Mouse (Mus musculus) C2C12 (cell line): ENCODE data around the gene Zfp990. TPM values are rescaled to one million over a fixed set of nuclear protein-coding genes. Genes with fewer than 3 reads are reported as not detected.
"Not testable (repeated sequence)": the region's sequence is repeated elsewhere in the genome, so short reads cannot be mapped to it uniquely, and the experiment has no call there.

Experiments used
- H3K27me3 ChIP-seq: one replicate; pipeline ENCODE4 v1.6.1; 2011; ENCODE audit not compliant: control insufficient read depth, insufficient read depth, insufficient read length
- H3K36me3 ChIP-seq: one replicate; pipeline ENCODE4 v1.6.1; 2011; ENCODE audit not compliant: control insufficient read depth, insufficient read depth
- H3K4me3 ChIP-seq: one replicate; pipeline ENCODE4 v1.5.1; 2011; ENCODE audit warnings: mild to moderate bottlenecking, control low read depth; ENCODE audit not compliant: poor library complexity, insufficient read depth, severe bottlenecking
- H3K79me2 ChIP-seq: one replicate; pipeline ENCODE4 v1.6.1; 2011; ENCODE audit not compliant: control insufficient read depth, insufficient read depth
- H3K79me3 ChIP-seq: one replicate; pipeline ENCODE4 v1.6.1; 2011; ENCODE audit warnings: low read depth, control low read depth
- H3ac ChIP-seq: one replicate; pipeline ENCODE3; 2011; ENCODE audit warnings: low read depth; ENCODE audit not compliant: control insufficient read depth, insufficient read length
- CEBPB ChIP-seq: IDR thresholded peaks from one replicate; pipeline ENCODE4 v1.6.1; 2011; ENCODE audit warnings: low read depth, mild to moderate bottlenecking, control low read depth, moderate library complexity
- FOSL1 ChIP-seq: IDR thresholded peaks from one replicate; pipeline ENCODE4 v1.8.0; 2011; ENCODE audit warnings: mild to moderate bottlenecking, low read length; ENCODE audit not compliant: poor library complexity, insufficient read depth, severe bottlenecking
- MYOD1 ChIP-seq: IDR thresholded peaks from one replicate; pipeline ENCODE4 v1.6.1; 2011; ENCODE audit warnings: low read depth; ENCODE audit not compliant: control insufficient read depth, insufficient read length
- polyA plus RNA-seq: library from polyadenylated mRNA; unstranded; fragments of >200 nt; fragmentation: generic; extraction: Trizol; gene quantifications from one replicate; pipeline ENCODE4 v1.2.1, GENCODE M21; 2012; ENCODE audit warnings: missing spikeins

Gene Zfp990
- polyA plus RNA-seq, 1 experiment = 0.08 TPM

GRCm38 (mm10) chr4:145564111-145564821 is 53.7 kb downstream of the Zfp990 start:
- no peaks in the 10 kb centered on the region for H3K36me3 ChIP-seq
- H3K4me3 ChIP-seq = no peak overlapping the region
- no peak overlapping the region for H3ac ChIP-seq
- H3K27me3 ChIP-seq = no peaks in the 10 kb centered on the region
- H3K79me3 ChIP-seq = no peaks in the 10 kb centered on the region
- no peaks in the 10 kb centered on the region for H3K79me2 ChIP-seq
- no peak for TF ChIP-seq CEBPB
- no peak for TF ChIP-seq MYOD1
- no peak for TF ChIP-seq FOSL1

- not testable (repeated sequence) for H3ac ChIP-seq, H3K27me3 ChIP-seq, H3K4me3 ChIP-seq, H3K79me3 ChIP-seq, H3K79me2 ChIP-seq, H3K36me3 ChIP-seq
These were observed 59.9 kb downstream of the Zfp990 start for GRCm38 (mm10) chr4:145570461-145570860.

GRCm38 (mm10) chr4:145576623-145577022 is 66.1 kb downstream of the Zfp990 start:
- H3K79me3 ChIP-seq, H3K27me3 ChIP-seq, H3ac ChIP-seq, H3K79me2 ChIP-seq, H3K36me3 ChIP-seq, H3K4me3 ChIP-seq: not testable (repeated sequence)

GRCm38 (mm10) chr4:145580333-145580732 is 69.8 kb downstream of the Zfp990 start:
- not testable (repeated sequence) for H3K4me3 ChIP-seq, H3K79me2 ChIP-seq, H3ac ChIP-seq, H3K79me3 ChIP-seq, H3K27me3 ChIP-seq, H3K36me3 ChIP-seq

GRCm38 (mm10) chr4:145585078-145585477 is 74.5 kb downstream of the Zfp990 start, which contains the start of gene Gm13212:
Gm13212 (plus strand) TSS chr4:145585166.
- H3ac ChIP-seq, H3K36me3 ChIP-seq, H3K79me3 ChIP-seq, H3K27me3 ChIP-seq, H3K79me2 ChIP-seq: not testable (repeated sequence)
- H3K4me3 ChIP-seq = peak within 1 kb of the TSS; percentile 12

- H3K4me3 ChIP-seq, H3K79me2 ChIP-seq, H3K27me3 ChIP-seq, H3K36me3 ChIP-seq, H3K79me3 ChIP-seq, H3ac ChIP-seq: not testable (repeated sequence)
These were observed 75.5 kb downstream of the Zfp990 start for GRCm38 (mm10) chr4:145586046-145586445.

Other genes starting within 250 kb of the Zfp990 start
- gene Tnfrsf8, start 195.6 kb upstream of the Zfp990 start, polyA plus RNA-seq = not detected
- gene Gm13212, start 74.4 kb downstream of the Zfp990 start, polyA plus RNA-seq = 0.49 TPM
- 0.04 TPM for gene Zfp980, start 159.9 kb downstream of the Zfp990 start, polyA plus RNA-seq